Mouse (Mus musculus) left cerebral cortex, adult 8-10 months (tissue): ENCODE measurements around the gene Cd9. TPM values are rescaled to one million over a fixed set of nuclear protein-coding genes. Genes with fewer than 3 reads are reported as not detected.

Source experiments
- DNase-seq, 2 experiments: peaks; one replicate each; pipeline ENCODE4 v3.0.0; 2022; ENCODE audit warnings: low spot score in 2 of 2
- total RNA-seq, 4 experiments: library from RNA; stranded (reverse); gene quantifications; 2 replicates each; pipeline ENCODE4 v1.2.4; 2022

Cd9 gene
- total RNA-seq, 4 experiments from 2014 or later, result 53.2 to 129 (median 82.7) TPM

DNA sequence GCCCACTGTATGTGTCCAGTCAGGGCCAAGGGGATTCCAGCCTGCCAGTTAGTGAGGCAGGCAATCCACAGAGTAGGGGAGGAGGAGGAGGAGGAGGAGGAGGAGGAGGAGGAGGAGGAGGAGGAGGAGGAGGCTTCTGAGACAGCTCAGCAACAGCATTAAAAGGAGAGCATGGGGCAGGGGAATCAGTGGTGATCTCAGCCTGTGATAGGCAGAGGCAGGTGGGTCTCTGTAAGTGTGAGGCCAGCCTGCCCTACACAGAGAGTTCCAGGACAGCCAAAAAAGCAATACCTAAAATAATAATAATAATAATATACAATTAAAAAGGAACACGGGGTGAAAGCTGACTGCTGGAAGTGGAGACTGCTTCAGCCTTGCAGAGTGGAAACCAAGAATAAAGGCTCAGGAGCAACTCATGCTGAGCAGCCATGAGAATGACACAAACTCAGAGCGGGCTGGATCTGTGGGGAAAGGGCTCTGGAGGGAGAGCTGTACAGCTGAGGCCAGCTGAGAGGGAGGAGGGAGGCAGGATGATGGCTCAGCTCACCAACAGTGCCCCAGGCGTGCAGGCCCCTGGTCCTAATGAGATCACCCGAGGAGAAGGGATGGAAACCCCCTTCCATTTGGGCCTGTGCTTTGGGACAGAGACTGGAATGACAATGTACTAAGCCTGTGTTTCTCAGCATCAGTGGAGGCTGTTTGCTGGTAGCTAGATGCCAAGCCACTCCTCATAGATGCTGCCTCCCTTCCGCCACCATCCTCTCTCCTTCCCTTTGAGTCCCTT, 59.7 kb downstream of the Cd9 start:
- no peak for DNase-seq

DNA sequence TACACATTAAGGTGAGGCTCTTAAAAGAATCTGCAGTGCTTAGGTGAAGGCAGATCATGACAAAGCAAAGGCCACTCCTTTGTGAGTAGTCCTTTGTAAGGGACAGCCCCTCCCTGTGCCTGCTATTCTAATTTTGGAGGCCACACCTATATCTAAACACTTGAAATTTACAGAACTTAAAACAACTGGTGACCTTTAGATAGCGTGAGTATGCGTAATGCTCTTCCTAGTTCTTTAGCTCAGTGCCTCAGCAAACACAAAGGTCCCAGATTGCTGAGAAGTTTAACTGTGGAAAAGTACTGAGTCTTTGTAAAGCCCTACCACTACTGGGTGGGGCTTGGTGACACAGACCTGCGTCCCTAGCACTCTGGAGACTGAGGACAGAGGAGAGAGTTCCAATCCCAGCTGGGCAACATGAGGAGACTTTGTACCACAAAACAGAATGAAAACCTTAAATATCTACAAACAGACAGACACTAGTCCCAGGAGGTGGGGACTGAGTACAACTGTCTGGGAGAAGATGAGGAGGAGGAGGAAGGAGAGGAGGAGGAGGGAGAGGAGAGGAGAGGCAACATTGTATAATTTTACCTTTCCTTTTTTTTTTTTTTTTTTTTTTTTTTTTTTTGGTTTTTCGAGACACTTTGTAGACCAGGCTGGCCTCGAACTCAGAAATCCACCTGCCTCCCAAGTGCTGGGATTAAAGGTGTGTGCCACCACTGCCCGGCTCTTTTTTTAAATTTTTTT, 60.7 kb downstream of the Cd9 start:
- DNase-seq, result no peak

DNA sequence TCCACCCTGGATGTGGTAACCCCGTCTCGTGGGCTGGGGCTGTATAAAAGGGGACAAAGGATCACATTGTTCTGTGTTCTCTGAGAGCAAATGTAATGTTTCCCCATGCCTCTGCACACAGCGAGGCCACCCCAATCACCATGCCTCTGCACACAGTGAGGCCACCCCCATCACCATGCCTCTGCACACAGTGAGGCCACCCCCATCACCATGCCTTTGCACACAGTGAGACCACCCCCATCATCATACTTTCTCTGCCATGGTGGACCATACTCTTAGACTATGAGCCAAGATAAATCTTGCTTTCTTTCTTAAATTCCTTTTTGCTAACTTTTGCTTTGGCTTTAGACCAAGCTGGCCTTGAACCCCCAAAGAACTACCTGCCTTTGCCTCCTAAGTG, 61.3 kb downstream of the Cd9 start:
- DNase-seq, result no peak

DNA sequence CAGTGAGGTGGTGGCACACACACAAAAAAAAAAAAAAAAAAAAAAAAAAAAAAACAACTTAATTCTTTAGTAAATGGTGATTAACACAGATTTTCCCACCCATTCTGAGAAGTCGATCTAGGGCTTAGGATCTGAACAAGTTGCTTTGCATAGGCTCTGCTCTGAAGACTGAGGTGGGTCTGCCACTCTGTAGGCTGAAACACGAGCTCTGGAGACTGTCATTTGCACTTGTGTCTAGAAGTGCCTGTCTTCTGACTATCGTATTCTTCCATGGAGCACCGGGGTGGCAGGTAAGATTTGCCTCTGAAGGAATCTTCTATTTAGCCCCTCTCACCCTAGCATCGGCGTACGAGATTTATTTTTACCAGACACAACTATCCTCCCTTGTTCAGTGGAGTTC, 62.1 kb downstream of the Cd9 start:
- DNase-seq, result no peak

DNA sequence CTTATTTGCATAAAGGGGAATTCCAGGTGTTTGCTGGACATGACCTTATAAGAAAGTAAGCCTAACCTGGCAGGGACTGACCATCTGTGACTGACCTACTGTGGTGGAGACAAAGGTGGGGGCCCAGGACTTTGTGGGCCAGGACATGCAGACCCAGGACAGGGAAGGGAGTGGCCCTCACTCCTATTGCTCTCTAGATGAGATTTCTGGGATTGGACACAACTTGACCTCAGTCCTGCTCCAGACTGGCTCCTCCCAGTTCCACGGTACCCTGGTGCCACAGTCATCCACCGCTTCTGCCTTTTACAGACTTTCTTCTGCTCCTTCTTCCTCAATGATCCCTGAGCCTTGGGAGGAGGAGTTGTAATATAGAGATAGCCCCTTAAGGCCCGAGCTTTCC, 63.6 kb downstream of the Cd9 start:
- DNase-seq, result no peak

DNA sequence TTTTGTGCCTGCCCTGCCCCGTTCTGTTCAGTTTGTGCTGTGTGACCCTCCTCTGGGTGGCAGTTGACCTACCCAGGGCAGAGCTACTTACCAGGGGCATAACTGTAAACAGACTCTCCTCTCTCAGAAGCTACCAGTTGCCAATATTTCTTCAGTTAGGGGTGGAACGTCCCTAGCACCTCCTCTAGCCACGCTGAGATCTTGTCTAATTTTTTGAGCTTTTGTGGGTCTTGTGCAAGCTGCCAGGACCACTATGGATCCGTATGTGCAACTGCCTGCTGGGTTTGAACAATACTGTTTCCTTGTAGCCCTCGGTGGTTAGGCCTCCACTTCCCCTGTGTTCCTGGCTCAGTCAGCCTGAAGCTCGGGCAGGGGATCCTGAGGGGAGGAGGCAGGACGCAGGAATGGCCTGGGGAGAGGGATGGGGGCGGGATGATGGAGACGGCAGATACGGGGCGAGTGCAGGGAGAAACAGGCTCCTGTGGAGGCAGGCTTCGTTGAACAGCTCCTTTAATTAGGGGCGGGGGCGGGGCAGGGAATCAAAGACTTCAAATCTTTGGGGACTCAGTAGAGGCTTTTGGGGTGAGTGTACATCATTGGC, 64.1 kb downstream of the Cd9 start:
- no peak for DNase-seq

DNA sequence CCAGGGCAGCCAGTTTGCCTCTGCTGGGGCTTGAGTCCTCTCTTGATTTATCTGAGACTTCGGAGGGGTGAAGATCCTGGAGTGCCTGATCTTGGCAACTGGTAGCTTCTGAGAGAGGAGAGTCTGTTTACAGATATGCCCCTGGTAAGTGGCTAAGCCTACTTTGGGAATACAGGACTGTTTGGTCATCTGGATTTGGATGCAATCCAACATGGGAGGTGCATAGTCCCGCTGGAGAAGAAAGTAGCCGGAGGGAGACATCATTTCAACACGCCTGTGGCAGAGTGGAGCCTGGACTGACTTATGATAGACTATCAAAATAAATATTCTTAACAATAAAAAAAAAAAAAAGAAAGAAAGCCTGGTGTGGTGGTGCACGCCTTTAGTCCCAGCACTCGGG, 64.8 kb downstream of the Cd9 start:
- DNase-seq, result no peak

DNA sequence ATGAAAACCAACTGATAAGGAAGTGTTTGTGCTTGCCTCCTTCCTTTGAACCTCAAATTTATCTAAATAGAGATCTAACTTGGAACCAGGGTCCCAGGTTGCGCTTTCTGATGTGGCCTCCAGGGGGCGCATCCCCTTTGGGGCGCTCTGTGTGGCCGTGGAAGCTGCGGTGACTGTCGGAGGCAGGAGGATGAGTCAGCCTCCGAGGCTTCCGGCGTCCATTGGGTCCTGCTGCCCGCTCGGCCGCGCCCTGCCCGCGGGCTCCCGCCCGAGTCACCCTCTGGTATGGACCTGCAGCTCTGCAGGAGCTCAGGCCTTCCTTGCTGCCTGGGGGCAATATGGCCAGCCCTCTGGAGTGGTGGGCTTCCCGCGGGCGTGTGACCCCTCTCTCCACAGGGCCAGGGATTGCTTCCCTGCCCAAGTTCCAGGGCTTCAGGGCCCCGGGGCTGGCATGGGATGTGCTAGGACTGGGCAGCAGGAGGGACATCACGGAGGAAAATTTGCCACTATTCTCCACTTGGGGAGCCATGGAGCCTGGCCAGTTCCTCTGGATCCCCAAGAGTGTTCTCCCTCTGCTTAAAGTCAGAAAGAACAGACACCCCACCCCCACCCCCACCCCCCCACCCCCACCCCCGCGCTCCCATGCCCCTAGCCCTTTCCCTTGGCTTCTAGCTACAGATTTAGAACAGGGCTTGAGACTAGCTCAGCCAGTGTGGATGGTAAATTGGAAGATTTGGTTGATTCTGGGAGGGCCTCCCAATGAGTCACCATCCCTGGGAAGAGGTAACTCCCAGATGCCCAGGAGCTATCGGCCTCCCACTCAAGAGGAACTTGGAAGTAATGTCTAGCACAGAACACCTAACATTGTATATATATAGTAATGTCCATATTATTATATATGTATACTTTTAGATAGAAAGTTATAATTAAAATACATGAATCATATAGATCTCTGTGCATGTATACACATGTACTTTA, 67.9 kb downstream of the Cd9 start:
- DNase-seq, result peak; percentile 59 to 64

DNA sequence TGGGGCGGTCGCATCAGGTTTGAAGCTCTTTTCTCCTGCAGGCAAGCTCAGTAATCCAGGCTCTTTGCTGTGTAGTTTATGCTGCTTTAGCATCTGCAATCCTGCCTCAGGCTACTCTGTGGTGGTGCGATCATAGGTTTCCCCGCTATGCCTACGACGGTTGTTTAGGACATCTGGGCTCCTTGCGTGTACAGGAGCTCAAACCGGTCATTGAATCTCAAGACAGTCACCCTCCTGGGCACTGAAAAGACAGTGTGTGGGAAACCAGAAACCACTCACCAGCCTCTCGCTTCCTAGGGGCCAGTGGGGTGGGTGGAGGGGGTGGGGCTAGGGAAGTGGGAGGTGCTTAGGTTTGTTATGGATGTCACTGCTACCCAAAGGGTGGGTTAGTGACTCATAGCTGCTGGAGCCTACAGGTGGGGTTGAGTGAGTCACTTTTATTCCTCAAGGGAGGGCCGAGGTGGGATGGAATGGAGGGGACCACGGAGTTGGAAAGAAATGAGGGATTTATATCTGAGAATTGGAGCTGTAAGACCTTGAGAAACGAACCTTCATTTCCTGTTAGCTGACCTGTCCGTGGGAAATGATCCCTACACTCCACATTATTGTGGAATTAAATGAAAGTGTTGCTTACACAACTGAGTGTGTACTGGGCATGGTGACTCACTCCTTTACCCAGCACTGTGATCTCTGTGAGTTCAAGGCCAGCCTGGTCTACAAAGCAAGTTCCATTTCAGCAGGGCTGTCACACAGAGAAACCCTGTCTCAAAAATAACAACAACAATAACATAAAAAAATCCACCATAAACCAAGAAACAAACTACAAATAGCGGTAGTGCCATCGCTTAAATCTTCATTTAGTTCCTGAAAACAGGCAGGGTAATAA, 69.1 kb downstream of the Cd9 start:
- no peak for DNase-seq

DNA sequence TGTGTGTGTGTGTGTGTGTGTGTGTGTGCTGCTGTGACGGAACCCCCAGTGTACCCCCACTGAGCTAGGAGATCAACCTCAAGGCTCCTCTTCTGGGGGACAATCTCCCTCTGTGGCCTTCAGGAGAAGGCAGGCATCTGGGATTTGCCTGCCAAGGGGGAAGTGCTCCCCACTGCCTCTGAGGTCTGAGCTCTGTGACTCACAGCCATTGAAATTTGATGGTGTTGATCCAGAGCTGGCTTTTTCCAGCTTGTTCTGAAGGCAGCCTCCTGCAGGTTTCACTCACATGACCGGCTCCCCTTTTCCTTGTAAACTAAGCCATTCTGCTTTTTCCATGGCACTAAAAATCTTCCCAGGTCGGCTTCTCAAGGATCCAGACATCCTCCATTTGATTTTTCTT, 70.4 kb downstream of the Cd9 start:
- no peak for DNase-seq

DNA sequence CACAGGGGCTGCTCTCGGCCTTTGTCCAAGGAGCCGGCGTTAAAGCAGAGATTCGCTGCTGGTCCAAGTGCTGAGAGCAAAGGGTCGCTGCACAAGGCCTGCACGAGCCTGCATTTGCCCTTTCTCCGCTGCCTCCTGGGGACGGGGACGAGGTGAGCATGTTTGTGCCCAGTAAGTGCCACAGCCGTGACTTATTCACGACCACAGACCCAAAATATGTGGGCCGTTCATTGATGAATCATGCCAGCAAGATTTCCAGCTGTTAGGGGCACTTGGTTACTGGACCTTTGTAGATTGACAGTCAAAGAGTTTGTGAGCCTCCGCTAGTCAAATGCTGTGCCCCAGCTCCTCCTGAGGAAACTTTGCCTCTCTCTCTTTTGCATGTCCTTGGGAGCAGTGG, 71.1 kb downstream of the Cd9 start:
- no peak for DNase-seq

DNA sequence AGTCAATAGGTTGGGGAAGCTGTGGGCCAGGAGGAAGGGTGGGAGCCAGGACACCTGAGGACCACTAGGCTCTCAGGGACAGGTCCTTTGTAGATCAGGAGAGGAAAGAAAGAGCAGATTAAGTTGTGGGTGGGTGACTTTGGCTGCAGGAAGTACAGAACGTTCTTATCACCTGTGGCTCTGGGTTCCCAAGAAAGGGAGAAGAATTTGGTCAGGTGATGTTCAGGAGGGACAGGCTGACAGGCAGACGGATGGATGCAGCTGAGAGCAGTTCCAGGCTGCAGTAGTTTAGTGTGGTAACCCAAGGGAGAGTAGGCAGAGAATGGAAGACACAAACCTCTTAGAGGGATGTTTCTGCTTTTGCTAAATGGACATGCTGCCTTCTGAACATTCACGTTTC, 71.5 kb downstream of the Cd9 start:
- no peak for DNase-seq

DNA sequence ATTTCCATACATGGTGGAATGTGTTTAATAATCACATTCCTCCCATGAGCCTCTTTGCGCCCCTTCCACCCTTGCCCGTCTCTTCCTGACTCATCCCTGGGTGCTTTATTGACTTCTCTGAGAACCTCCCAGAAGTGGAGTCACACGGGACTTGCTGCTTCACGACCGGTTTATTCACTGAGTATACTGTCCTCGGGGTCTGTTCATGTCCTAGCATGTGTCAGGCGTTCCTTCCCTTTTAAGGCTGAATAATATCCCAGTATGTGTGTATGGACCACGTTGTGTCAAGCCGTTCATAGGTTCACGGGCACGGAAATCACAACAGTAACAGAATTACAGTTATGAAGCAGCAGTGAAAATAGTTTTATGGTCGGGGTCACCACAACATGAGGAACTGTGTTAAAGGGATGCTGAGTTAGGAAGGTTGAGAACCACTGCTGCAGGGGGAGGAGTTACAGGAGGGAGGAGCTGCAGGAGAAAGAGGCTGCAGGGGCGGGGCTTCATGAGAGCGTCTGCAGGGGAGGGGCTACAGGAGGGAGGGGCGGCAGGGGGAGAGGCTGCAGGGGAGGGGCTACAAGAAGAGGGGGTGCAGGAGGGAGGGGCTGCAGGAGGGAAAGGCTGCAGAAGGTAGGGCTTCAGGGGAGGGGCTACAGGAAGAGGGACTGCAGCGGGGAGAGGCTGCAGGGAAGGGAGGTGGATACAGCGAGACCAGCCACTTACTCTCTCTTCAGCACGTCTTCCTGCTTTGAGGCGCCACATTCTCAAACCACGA, 72.4 kb downstream of the Cd9 start:
- DNase-seq, result no peak

DNA sequence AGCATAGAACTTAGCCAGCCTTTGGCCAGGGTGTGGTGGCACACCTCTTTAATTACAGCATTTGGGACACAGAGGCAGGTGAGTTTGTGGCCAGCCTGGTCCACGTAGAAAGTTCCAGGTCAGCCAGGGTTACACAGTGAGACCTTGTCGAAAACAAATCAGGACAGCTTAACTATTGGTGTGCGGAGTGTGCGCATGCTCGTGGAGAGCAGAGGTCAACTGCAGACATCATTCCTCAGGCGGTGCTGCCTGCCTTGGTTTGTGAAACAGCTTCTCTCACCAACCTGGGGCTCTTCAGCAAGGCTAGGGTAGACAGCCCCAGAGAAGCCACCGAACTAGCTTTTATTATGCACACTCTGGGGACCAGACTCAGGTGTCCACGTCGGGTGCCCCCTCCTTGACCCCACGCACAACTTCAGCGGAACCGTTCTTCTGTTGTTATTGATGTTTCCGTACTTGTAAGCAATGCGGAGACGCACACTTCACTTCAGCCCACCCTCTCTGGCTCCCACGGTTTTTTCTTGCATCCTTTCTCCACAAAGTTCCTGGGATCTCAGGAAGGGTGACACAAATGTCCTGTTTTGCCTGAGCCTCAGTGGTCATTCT, 74.0 kb downstream of the Cd9 start:
- DNase-seq, result no peak

DNA sequence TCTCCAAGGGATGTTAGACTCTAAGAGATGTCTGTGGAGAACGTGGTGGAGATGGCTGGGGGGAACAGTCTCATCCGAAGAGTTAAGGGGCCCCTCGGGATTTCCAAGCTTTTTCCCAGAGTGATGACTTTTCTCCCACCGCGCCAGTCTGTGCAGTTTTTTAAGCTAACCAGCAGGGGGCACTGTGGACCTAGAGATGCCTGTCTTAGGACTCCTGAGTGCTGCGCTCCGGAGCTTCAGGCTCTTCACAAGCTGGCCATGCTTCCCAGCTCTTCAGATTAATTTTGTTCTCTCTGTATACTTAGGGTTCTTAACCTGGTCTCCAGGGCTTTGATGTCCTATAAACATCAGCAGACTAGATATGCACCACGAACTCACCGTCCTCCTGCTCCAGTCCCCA, 75.8 kb downstream of the Cd9 start:
- peak; percentile 28 to 30 for DNase-seq

DNA sequence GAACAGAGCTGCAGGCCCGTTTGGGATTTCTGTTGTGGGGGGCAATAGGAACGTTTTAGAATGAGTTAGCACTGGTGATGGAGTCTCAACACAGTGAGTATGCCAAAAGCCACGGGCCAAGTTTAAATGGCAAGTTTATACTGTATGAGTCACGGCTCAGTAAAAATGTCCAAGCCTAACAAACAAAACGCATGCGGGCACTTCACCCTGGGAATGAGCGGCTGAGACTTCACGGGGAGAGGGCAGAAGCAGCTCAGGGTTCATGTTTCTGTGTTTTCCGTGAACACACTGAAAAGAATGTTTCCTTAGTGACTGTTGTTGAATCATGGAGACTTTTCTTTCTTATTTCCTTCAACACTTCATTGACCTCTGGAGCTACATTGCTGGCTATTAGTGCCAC, 81.3 kb downstream of the Cd9 start:
- no peak for DNase-seq

DNA sequence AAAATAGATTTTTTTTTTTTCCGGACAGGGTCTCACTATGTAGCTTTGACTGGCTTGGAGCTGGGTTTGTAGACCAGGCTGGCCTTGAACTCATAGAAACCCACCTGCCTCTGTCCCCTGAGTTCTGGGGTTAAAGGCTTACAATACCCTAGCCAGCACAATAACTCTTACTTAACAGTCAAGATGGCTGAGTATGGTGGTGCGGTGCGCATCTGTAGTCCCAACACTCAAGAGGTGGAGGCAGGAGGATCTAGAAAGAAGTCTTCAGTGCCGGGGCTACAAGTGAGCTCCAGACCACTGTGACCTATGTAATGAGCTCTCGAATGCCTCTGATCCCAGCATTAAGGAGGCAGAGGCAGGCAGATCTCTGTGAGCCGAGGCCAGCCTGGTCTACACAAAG, 82.9 kb downstream of the Cd9 start:
- DNase-seq, result no peak

DNA sequence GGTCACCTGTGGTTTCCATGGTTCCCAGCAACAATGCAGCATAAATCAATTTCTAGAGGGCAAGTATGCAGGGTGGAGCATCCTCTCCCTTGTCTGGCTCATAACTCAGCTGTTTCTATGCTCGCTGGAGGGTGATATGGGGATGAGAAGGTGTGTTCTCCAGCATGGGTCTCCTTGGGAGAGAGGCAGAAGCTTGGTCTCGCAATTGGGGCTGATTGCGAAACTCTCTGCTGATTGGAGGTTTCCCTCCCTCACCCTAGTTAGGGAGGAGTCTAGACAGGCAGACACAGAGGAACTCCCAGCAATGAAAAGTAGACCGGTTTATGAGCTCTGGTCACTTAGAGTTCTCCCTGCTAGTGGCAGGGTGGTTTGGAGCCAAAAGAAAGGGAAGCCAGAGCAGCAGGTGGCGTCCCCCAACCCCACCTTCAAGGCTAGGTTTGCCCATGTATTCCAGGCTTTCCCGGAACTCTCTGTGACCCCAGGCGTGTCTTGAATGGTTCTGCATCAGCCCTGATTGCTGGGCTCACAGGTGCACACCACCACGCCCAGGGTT, 83.5 kb downstream of the Cd9 start:
- no peak for DNase-seq

DNA sequence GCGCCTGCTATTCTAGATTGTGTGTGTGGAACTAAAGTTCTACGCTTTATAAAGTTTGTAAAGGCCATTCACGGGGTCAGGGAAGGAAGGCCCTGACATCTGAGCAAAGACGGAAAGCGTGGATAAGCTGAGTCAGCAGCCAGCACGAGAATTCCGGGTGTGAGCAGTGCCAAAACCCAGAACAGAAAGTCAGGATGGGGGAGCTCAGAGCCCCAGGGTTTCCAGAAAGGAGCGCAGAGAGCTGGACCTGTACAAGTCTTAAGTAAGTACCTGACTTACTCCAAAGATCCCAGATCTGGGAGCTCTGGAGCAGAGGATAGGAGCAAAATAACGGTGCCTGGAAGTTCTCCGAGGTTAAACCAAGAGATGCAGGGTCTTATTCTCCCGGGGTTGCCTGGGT, 84.0 kb downstream of the Cd9 start:
- DNase-seq, result no peak
